Mouse (Mus musculus): Measurements from ENCODE around the gene Arhgdig.

- TF ChIP-seq CTCF (IDR thresholded peaks at IDR 0.05; ENCODE audit: control insufficient read depth, insufficient read depth, insufficient read length) = no peak
- TF ChIP-seq MYOD1 (IDR thresholded peaks at IDR 0.05; ENCODE audit: control insufficient read depth, insufficient read length, low read depth) = no peak
- no peak for TF ChIP-seq MAX (IDR thresholded peaks at IDR 0.05)
- TF ChIP-seq CEBPB (IDR thresholded peaks at IDR 0.05; ENCODE audit: low read depth) = no peak
- TF ChIP-seq FOSL1 (IDR thresholded peaks at IDR 0.05; ENCODE audit: insufficient read depth, low read length, poor library complexity, severe bottlenecking) = no peak
Measured at GRCm38 (mm10) chr17:26229776-26230175, 22.2 kb upstream of the Arhgdig start.

Data from C2C12 (cell line).